Mouse (Mus musculus) CH12.LX (cell line): ENCODE results near the gene Mon2. TPM values are rescaled to one million over a fixed set of nuclear protein-coding genes. Genes with fewer than 3 reads are reported as not detected.
"Not testable (repeated sequence)": the region's sequence is repeated elsewhere in the genome, so short reads cannot be mapped to it uniquely, and the experiment has no call there.

Experiments used
- DNase-seq: peaks from one replicate; pipeline ENCODE4 v3.0.0-alpha.2; 2013; ENCODE audit errors: extremely low read depth
- H3K27ac ChIP-seq: 2 replicates; pipeline ENCODE4 v1.5.1; 2012; ENCODE audit warnings: low read depth, mild to moderate bottlenecking, control low read depth, moderate library complexity; ENCODE audit not compliant: insufficient read depth
- H3K27me3 ChIP-seq: replicated peaks from 2 replicates; pipeline ENCODE3; 2012; ENCODE audit warnings: inconsistent platforms
- H3K36me3 ChIP-seq, 2 experiments: replicated peaks in 1 of 2; 2 replicates each; pipeline versions ENCODE3 to v1.6.1; 2012; ENCODE audit warnings: inconsistent platforms in 1 of 2, low read length in 1 of 2, mild to moderate bottlenecking in 1 of 2, mixed read lengths in 1 of 2, moderate library complexity in 1 of 2; ENCODE audit not compliant: control insufficient read depth in 1 of 2, insufficient read depth in 1 of 2
- H3K4me1 ChIP-seq, 2 experiments: 2 replicates each; pipeline ENCODE4 v1.6.1; 2012; ENCODE audit warnings: inconsistent platforms in 1 of 2, moderate library complexity in 1 of 2; ENCODE audit not compliant: insufficient read depth in 2 of 2, control insufficient read depth in 1 of 2
- H3K4me2 ChIP-seq: 2 replicates; pipeline ENCODE4 v1.6.1; 2012; ENCODE audit warnings: low read depth, mild to moderate bottlenecking, control low read depth; ENCODE audit not compliant: poor library complexity, insufficient read depth, severe bottlenecking
- H3K4me3 ChIP-seq, 3 experiments: fragments of 150-350 bp in 1 of 3; sonication (generic) in 1 of 3; replicated peaks in 1 of 3; 2 replicates each; pipeline versions ENCODE3 to v1.5.1; 2011 to 2012; ENCODE audit warnings: low read depth in 2 of 3, low read length in 2 of 3, mild to moderate bottlenecking in 2 of 3, moderate library complexity in 2 of 3, control low read depth in 1 of 3, improper control_type of control experiment in 1 of 3, inconsistent platforms in 1 of 3, mixed read lengths in 1 of 3; ENCODE audit not compliant: poor library complexity in 1 of 3
- H3K79me2 ChIP-seq: replicated peaks from 2 replicates; pipeline ENCODE4 v1.6.1; 2012; ENCODE audit warnings: mild to moderate bottlenecking, moderate library complexity; ENCODE audit not compliant: control insufficient read depth, poor library complexity, insufficient read depth, severe bottlenecking; ENCODE audit errors: extremely low read depth
- H3K9ac ChIP-seq: 2 replicates; pipeline ENCODE4 v1.6.1; 2012; ENCODE audit warnings: low read depth, mild to moderate bottlenecking, control low read depth, moderate library complexity; ENCODE audit not compliant: insufficient read depth
- H3K9me3 ChIP-seq: replicated peaks from 2 replicates; pipeline ENCODE3; 2012; ENCODE audit warnings: low read length, inconsistent platforms, mixed read lengths
- BHLHE40 ChIP-seq: IDR thresholded peaks from 2 replicates; pipeline ENCODE4 v1.6.1; 2011; ENCODE audit warnings: mild to moderate bottlenecking, low read depth, low read length, improper control_type of control experiment
- CHD1 ChIP-seq: IDR thresholded peaks from 2 replicates; pipeline ENCODE4 v1.6.1; 2012; ENCODE audit warnings: low read depth, low read length, improper control_type of control experiment, inconsistent platforms
- CHD2 ChIP-seq: IDR thresholded peaks from 2 replicates; pipeline ENCODE4 v1.6.1; 2011; ENCODE audit warnings: low read length, improper control_type of control experiment
- CTCF ChIP-seq, 2 experiments: IDR thresholded peaks in 1 of 2; conservative IDR thresholded peaks in 1 of 2; 2 replicates each; pipeline ENCODE4 v1.5.1; 2011 to 2012; ENCODE audit warnings: low read depth in 2 of 2, low read length in 2 of 2, improper control_type of control experiment in 1 of 2, inconsistent platforms in 1 of 2, mild to moderate bottlenecking in 1 of 2, moderate library complexity in 1 of 2
- E2F4 ChIP-seq: IDR thresholded peaks from 2 replicates; pipeline ENCODE4 v1.6.1; 2011; ENCODE audit warnings: low read depth, low read length, improper control_type of control experiment; ENCODE audit not compliant: insufficient replicate concordance
- ELF1 ChIP-seq: IDR thresholded peaks from 2 replicates; pipeline ENCODE4 v1.6.1; 2014; ENCODE audit warnings: low read depth, mild to moderate bottlenecking, inconsistent platforms, low read length, improper control_type of control experiment
- EP300 ChIP-seq: IDR thresholded peaks from 2 replicates; pipeline ENCODE4 v1.6.1; 2011; ENCODE audit warnings: low read length, improper control_type of control experiment
- ETS1 ChIP-seq: conservative IDR thresholded peaks from 2 replicates; pipeline ENCODE4 v1.6.1; 2012; ENCODE audit warnings: low read depth, mild to moderate bottlenecking, inconsistent platforms, low read length, improper control_type of control experiment, moderate library complexity
- HCFC1 ChIP-seq: IDR thresholded peaks from 2 replicates; pipeline ENCODE4 v1.6.1; 2012; ENCODE audit warnings: low read depth, mild to moderate bottlenecking, inconsistent platforms, low read length, improper control_type of control experiment
- IRF4 ChIP-seq: IDR thresholded peaks from 2 replicates; pipeline ENCODE4 v1.6.1; 2014; ENCODE audit warnings: low read depth, mild to moderate bottlenecking, inconsistent platforms, low read length, improper control_type of control experiment
- JUN ChIP-seq: IDR thresholded peaks from 2 replicates; pipeline ENCODE4 v1.6.1; 2011; ENCODE audit warnings: low read depth, mild to moderate bottlenecking, low read length, improper control_type of control experiment, moderate library complexity; ENCODE audit not compliant: insufficient read depth
- JUND ChIP-seq: conservative IDR thresholded peaks from 2 replicates; pipeline ENCODE4 v1.6.1; 2011; ENCODE audit warnings: low read depth, low read length, improper control_type of control experiment
- KAT2A ChIP-seq: IDR thresholded peaks from 2 replicates; pipeline ENCODE4 v1.6.1; 2012; ENCODE audit warnings: low read length, improper control_type of control experiment, inconsistent platforms; ENCODE audit not compliant: insufficient replicate concordance
- MEF2A ChIP-seq: IDR thresholded peaks from 2 replicates; pipeline ENCODE4 v1.6.1; 2014; ENCODE audit warnings: low read depth, mild to moderate bottlenecking, inconsistent platforms, low read length, improper control_type of control experiment, borderline replicate concordance
- MXI1 ChIP-seq: IDR thresholded peaks from 2 replicates; pipeline ENCODE4 v1.6.1; 2011; ENCODE audit warnings: mild to moderate bottlenecking, low read depth, low read length, improper control_type of control experiment
- MYC ChIP-seq: IDR thresholded peaks from 2 replicates; pipeline ENCODE4 v1.6.1; 2011; ENCODE audit warnings: low read depth, mild to moderate bottlenecking, improper control_type of control experiment, low read length
- NELFE ChIP-seq: IDR thresholded peaks from 2 replicates; pipeline ENCODE4 v1.6.1; 2011; ENCODE audit warnings: low read depth, low read length, improper control_type of control experiment
- PAX5 ChIP-seq: IDR thresholded peaks from 2 replicates; pipeline ENCODE4 v1.6.1; 2012; ENCODE audit warnings: low read length, inconsistent platforms, mixed read lengths
- POLR2A ChIP-seq: IDR thresholded peaks from 2 replicates; pipeline ENCODE4 v1.6.1; 2011; ENCODE audit warnings: low read depth, mild to moderate bottlenecking, improper control_type of control experiment, low read length
- SIN3A ChIP-seq: IDR thresholded peaks from 2 replicates; pipeline ENCODE4 v1.6.1; 2012; ENCODE audit warnings: low read length, improper control_type of control experiment, inconsistent platforms
- SMC3 ChIP-seq: IDR thresholded peaks from 2 replicates; pipeline ENCODE4 v1.6.1; 2011; ENCODE audit warnings: low read depth, low read length, improper control_type of control experiment
- TCF12 ChIP-seq: IDR thresholded peaks from 2 replicates; pipeline ENCODE4 v1.6.1; 2014; ENCODE audit warnings: low read depth, mild to moderate bottlenecking, inconsistent platforms, low read length, improper control_type of control experiment
- UBTF ChIP-seq: IDR thresholded peaks from 2 replicates; pipeline ENCODE4 v1.6.1; 2012; ENCODE audit warnings: low read depth, mild to moderate bottlenecking, inconsistent platforms, low read length, improper control_type of control experiment, moderate library complexity
- USF2 ChIP-seq: conservative IDR thresholded peaks from 2 replicates; pipeline ENCODE4 v1.6.1; 2011; ENCODE audit warnings: low read depth, low read length, improper control_type of control experiment
- ZC3H11A ChIP-seq: IDR thresholded peaks from 2 replicates; pipeline ENCODE4 v1.6.1; 2012; ENCODE audit warnings: low read depth, mild to moderate bottlenecking, inconsistent platforms, low read length, improper control_type of control experiment
- ZMIZ1 ChIP-seq: IDR thresholded peaks from 2 replicates; pipeline ENCODE4 v1.6.1; 2012; ENCODE audit warnings: low read depth, mild to moderate bottlenecking, inconsistent platforms, low read length, improper control_type of control experiment
- ZNF384 ChIP-seq: IDR thresholded peaks from 2 replicates; pipeline ENCODE4 v1.6.1; 2012; ENCODE audit warnings: low read depth, low read length, improper control_type of control experiment, inconsistent platforms
- dilution Hi-C: fragments of 300-500 bp; cut with MboI; formaldehyde crosslinking; loops from 2 replicates; pipeline ENCODE4 v1.14.3; 2020; ENCODE audit warnings: low sequenced_read_pairs; ENCODE audit not compliant: extremely low pct_unique_long_range_greater_than_20kb, extremely low pct_ligation_motif_present
- in situ Hi-C: fragments of 300-500 bp; cut with MboI; formaldehyde crosslinking; loops from 3 replicates; pipeline ENCODE4 v1.14.3; 2019; ENCODE audit warnings: low sequenced_read_pairs, low pct_ligation_motif_present, low pct_unique_long_range_greater_than_20kb, mixed read lengths
- polyA plus RNA-seq: library from polyadenylated mRNA; unstranded; fragments of >175 nt; gene quantifications from 2 replicates; pipeline ENCODE4 v1.2.1, GENCODE M21; 2012; ENCODE audit warnings: low read depth; ENCODE audit not compliant: insufficient read length
- total RNA-seq, 2 experiments: library from RNA; depleted of rRNA; stranded (reverse); fragments of 300-350 nt in 1 of 2; fragments of >200 nt in 1 of 2; gene quantifications; 2 replicates each; pipeline ENCODE4 v1.2.3; 2012 to 2014

Gene Mon2
- total and polyA plus RNA-seq, 3 experiments: 18.6 to 31.0 (median 28.8) TPM

DNA sequence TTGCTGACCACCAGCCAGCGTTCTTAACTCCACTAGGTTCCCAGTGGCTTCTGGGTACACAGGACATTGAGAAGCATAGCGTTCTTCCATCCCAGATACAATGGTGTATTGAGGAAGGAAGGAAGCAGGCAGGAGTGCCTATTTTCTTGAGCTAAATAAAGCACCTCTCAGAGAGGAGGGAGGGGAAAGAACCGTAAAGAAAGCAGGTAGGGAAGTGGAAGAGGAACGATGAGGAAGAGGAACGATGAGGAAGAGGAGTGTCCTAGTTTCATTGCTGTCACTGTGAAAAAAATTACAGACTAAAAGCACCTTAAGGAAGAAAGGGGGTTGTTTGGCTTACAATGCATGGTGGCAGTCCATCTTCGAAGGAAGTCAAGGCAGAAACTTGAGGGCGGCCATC, 106.1 kb downstream of the Mon2 start:
- in situ Hi-C loops: no loop called here
- Histone ChIP-seq H3K4me1 (0 out of 4 replicates have a peak, but pooled peaks cover 0 to 3% of the 10 kb centered on the region in 2 experiments), H3K27me3 (no peaks in the 10 kb centered on the region), H3K4me2 (no peak overlapping the region), H3K27ac (no peak overlapping the region), H3K9me3 (no peaks in the 10 kb centered on the region), H3K79me2 (no peaks in the 10 kb centered on the region), H3K9ac (no peak overlapping the region), H3K4me3 (no peak overlapping the region), H3K36me3 (no peaks in the 10 kb centered on the region)
- dilution Hi-C loops: no loop called here
- TF ChIP-seq USF2 (no peak), CTCF (conservative IDR thresholded peaks at IDR 0.05 in 1 of 2, IDR thresholded peaks at IDR 0.05 in 1 of 2; ENCODE audit: low read depth in 2 of 2, low read length in 2 of 2) (no peak), UBTF (no peak), ETS1 (no peak), MXI1 (no peak), ZNF384 (no peak), E2F4 (no peak), ELF1 (no peak), ZMIZ1 (no peak), POLR2A (no peak), NELFE (no peak), MYC (no peak), HCFC1 (no peak), CHD1 (no peak), IRF4 (no peak), EP300 (no peak), TCF12 (no peak), SMC3 (no peak)
- DNase-seq: no peak

- Histone ChIP-seq H3K9ac (no peak overlapping the region), H3K4me1 (no peaks in the 10 kb centered on the region), H3K79me2 (no peaks in the 10 kb centered on the region), H3K36me3 (no peaks in the 10 kb centered on the region), H3K27ac (no peak overlapping the region), H3K4me2 (no peak overlapping the region), H3K9me3 (no peaks in the 10 kb centered on the region), H3K4me3 (no peak overlapping the region), H3K27me3 (no peaks in the 10 kb centered on the region)
- in situ Hi-C loops: no loop called here
- dilution Hi-C loops: no loop called here
- no peak for TF ChIP-seq CHD2
- TF ChIP-seq CHD1: no peak
- no peak for TF ChIP-seq JUND
- TF ChIP-seq ZC3H11A: no peak
- no peak for TF ChIP-seq BHLHE40
- TF ChIP-seq POLR2A: no peak
- no peak for TF ChIP-seq KAT2A
- TF ChIP-seq JUN: no peak
- no peak for TF ChIP-seq PAX5
- no peak for TF ChIP-seq SIN3A
- no peak for TF ChIP-seq IRF4
- TF ChIP-seq MEF2A: no peak
- DNase-seq: no peak
Observed at GRCm38 (mm10) chr10:122966421-122966820, 109.9 kb downstream of the Mon2 start.

DNA sequence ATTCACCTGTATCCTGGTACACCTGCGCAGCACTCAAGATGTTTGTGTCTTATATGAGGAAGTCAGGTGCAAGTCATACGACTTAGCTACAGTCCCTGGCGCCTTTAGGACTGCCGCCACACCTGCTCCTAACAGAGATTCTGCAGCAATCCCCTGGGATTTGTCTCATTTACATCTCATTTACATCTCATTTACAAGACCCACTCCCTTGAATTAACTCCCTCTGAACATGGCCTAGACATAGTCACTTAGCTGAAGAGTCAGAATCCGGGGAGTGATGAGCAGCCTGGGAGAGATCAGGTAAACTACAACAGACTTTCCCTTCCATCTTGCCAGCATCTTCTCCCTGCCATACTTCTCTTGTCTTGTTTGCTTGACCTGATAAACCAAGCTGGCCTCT, 110.7 kb downstream of the Mon2 start:
- dilution Hi-C loops, H3K27ac ChIP-seq, H3K4me3 ChIP-seq, H3K4me2 ChIP-seq, H3K9me3 ChIP-seq, H3K9ac ChIP-seq, H3K36me3 ChIP-seq, in situ Hi-C loops, DNase-seq, H3K27me3 ChIP-seq, H3K4me1 ChIP-seq, H3K79me2 ChIP-seq: not testable (repeated sequence)
